Mouse (Mus musculus): ENCODE data around the gene Ap2b1. TPM values are rescaled to one million over a fixed set of nuclear protein-coding genes. Genes with fewer than 3 reads are reported as not detected.

Gene Ap2b1
- polyA plus RNA-seq, 1 experiment from 2014 or later = 67.0 TPM

Other genes with a start within 250 kb of the Ap2b1 start
- 1.1 and 1.3 TPM in 2 replicates for gene Slfn2, start 233.9 kb upstream of the Ap2b1 start, polyA plus RNA-seq (2016; fragmentation: Nextera tagmentation; extraction: Ambion mirVana)
- not detected in 2 replicates for gene Slfn1, start 182.2 kb upstream of the Ap2b1 start, polyA plus RNA-seq (2016; fragmentation: Nextera tagmentation; extraction: Ambion mirVana)
- gene Slfn4, start 123.8 kb upstream of the Ap2b1 start, polyA plus RNA-seq (2016; fragmentation: Nextera tagmentation; extraction: Ambion mirVana) = not detected in 2 replicates
- gene Slfn3, start 107.7 kb upstream of the Ap2b1 start, polyA plus RNA-seq (2016; fragmentation: Nextera tagmentation; extraction: Ambion mirVana) = 0.25 and 0.55 TPM in 2 replicates
- gene Slfn14, start 12.3 kb upstream of the Ap2b1 start, polyA plus RNA-seq (2016; fragmentation: Nextera tagmentation; extraction: Ambion mirVana) = 0.15 and 0.19 TPM in 2 replicates
- 16.4 and 16.6 TPM in 2 replicates for gene Pex12, start 3.6 kb downstream of the Ap2b1 start, polyA plus RNA-seq (2016; fragmentation: Nextera tagmentation; extraction: Ambion mirVana)
- 2.7 and 3.1 TPM in 2 replicates for gene Rasl10b, start 110.1 kb downstream of the Ap2b1 start, polyA plus RNA-seq (2016; fragmentation: Nextera tagmentation; extraction: Ambion mirVana)
- gene Gas2l2, start 130.4 kb downstream of the Ap2b1 start, polyA plus RNA-seq (2016; fragmentation: Nextera tagmentation; extraction: Ambion mirVana) = 0.07 TPM in 1 of 2 replicates, not detected in the other
- 0.25 and 0.36 TPM in 2 replicates for gene 1700020L24Rik, start 138.7 kb downstream of the Ap2b1 start, polyA plus RNA-seq (2016; fragmentation: Nextera tagmentation; extraction: Ambion mirVana)
- gene Mmp28, start 164.0 kb downstream of the Ap2b1 start, polyA plus RNA-seq (2016; fragmentation: Nextera tagmentation; extraction: Ambion mirVana) = 0.70 and 1.1 TPM in 2 replicates
- gene Taf15, start 174.1 kb downstream of the Ap2b1 start, polyA plus RNA-seq (2016; fragmentation: Nextera tagmentation; extraction: Ambion mirVana) = 14.2 and 14.6 TPM in 2 replicates
- not detected in 2 replicates for gene Heatr9, start 223.2 kb downstream of the Ap2b1 start, polyA plus RNA-seq (2016; fragmentation: Nextera tagmentation; extraction: Ambion mirVana)
- gene Ccl5, start 231.5 kb downstream of the Ap2b1 start, polyA plus RNA-seq (2016; fragmentation: Nextera tagmentation; extraction: Ambion mirVana) = 0.22 TPM in 1 of 2 replicates, not detected in the other

Data from forebrain, embryonic 10.5 days (tissue).